ENCODE assay signal across 25 mouse cellular contexts in genomic region chr9:101003302-101003701, GRCm38 (mm10).
"Had no signal": no experiment of that assay in that cellular context is flagged by ENCODE, and none has a peak within 500 bp of the region (broad histone marks: within the 10 kb centered on the region; RNA-seq: fewer than 3 reads in every experiment).

No protein-coding gene starts in this region.

- H3K9me3 ChIP-seq: liver, embryonic 15.5 days; lung, embryonic 15.5 days; midbrain, embryonic 10.5 days; midbrain, embryonic 13.5 days had no signal

- H3K4me3 ChIP-seq: left cerebral cortex, adult 2 months; limb, embryonic 12.5 days; limb, embryonic 15.5 days; liver, embryonic 12.5 days; liver, embryonic 15.5 days; lung, embryonic 15.5 days; megakaryocyte, embryonic 14.5 days; midbrain, embryonic 10.5 days; midbrain, embryonic 13.5 days; myocyte; neural tube, embryonic 13.5 days had no signal

- H3K27ac ChIP-seq: left cerebral cortex, adult 2 months; limb, embryonic 12.5 days; limb, embryonic 15.5 days; liver, embryonic 12.5 days; liver, embryonic 15.5 days; lung, embryonic 15.5 days; midbrain, embryonic 10.5 days; midbrain, embryonic 13.5 days; neural tube, embryonic 13.5 days had no signal

- ATAC-seq: liver, embryonic 12.5 days; midbrain, embryonic 13.5 days; midbrain, embryonic 16.5 days had no signal

- H3K9ac ChIP-seq: limb, embryonic 12.5 days; limb, embryonic 15.5 days; liver, embryonic 12.5 days; liver, embryonic 15.5 days; lung, embryonic 15.5 days; midbrain, embryonic 13.5 days; neural tube, embryonic 13.5 days had no signal

- H3K27me3 ChIP-seq: limb, embryonic 12.5 days; limb, embryonic 15.5 days; liver, embryonic 12.5 days; liver, embryonic 15.5 days; lung, embryonic 15.5 days; megakaryocyte, embryonic 14.5 days; midbrain, embryonic 13.5 days; neural tube, embryonic 13.5 days had no signal

- H3K4me2 ChIP-seq: limb, embryonic 12.5 days; limb, embryonic 15.5 days; liver, embryonic 12.5 days; liver, embryonic 15.5 days; lung, embryonic 15.5 days; midbrain, embryonic 13.5 days; neural tube, embryonic 13.5 days had no signal

- DNase-seq: kidney, adult 8-10 months; kidney, postnatal 14 days; kidney, postnatal 4 days; layer of hippocampus, adult 9-11 months; layer of hippocampus, postnatal 36 days; left cerebral cortex, postnatal 4 days; lung, adult 18-20 months; lung, postnatal 10 days; lung, postnatal 36 days; retina, postnatal 1 day; right cerebral cortex, postnatal 25 days; thymus, adult 18-20 months; thymus, postnatal 36 days had no signal

- H3K4me1 ChIP-seq: limb, embryonic 12.5 days; liver, embryonic 12.5 days; liver, embryonic 15.5 days; megakaryocyte, embryonic 14.5 days; midbrain, embryonic 10.5 days; midbrain, embryonic 13.5 days had no signal
